ENCODE assay signal across 8 mouse cellular contexts in genomic region chr7:6171444-6172005, GRCm38 (mm10). TPM values are rescaled to one million over a fixed set of nuclear protein-coding genes. Genes with fewer than 3 reads are reported as not detected.
DNase-seq lines count a peak whose midpoint lies in the region; ATAC-seq lines count a peak whose summit lies in the region.

No protein-coding gene starts in this region.

- peak; percentile 6; the same call in 1 of the 2 replicates for ATAC-seq in embryonic facial prominence, embryonic 12.5 days (ENCODE audit: insufficient number of reproducible peaks, insufficient read depth, low FRiP score, low TSS enrichment)
- ATAC-seq in midbrain, embryonic 16.5 days, result peak; percentile 56

- peak overlapping the region; percentile 67 for H3K4me2 ChIP-seq in embryonic facial prominence, embryonic 12.5 days (replicated peaks)
- H3K4me2 ChIP-seq in midbrain, embryonic 16.5 days (ENCODE audit: low read length), result peak overlapping the region; percentile 64

- no peaks in the 10 kb centered on the region for H3K9me3 ChIP-seq in embryonic facial prominence, embryonic 12.5 days
- H3K9me3 ChIP-seq in midbrain, embryonic 16.5 days (replicated peaks; ENCODE audit: control insufficient read depth, low read length, poor library complexity, severe bottlenecking), result no peaks in the 10 kb centered on the region

- peak overlapping the region; percentile 68 for H3K4me3 ChIP-seq in embryonic facial prominence, embryonic 12.5 days
- H3K4me3 ChIP-seq in midbrain, embryonic 16.5 days (ENCODE audit: low read depth, low read length), result peak overlapping the region; percentile 71

- H3K27ac ChIP-seq in embryonic facial prominence, embryonic 12.5 days, result peak overlapping the region; percentile 68
- peak overlapping the region; percentile 90 for H3K27ac ChIP-seq in midbrain, embryonic 16.5 days (ENCODE audit: low read length)

- peaks cover 11% of the 10 kb centered on the region for H3K36me3 ChIP-seq in embryonic facial prominence, embryonic 12.5 days
- H3K36me3 ChIP-seq in midbrain, embryonic 16.5 days (ENCODE audit: control insufficient read depth, insufficient read depth, low read length), result no peaks in the 10 kb centered on the region; the same call in 1 of the 2 replicates

- 1% methylated on average over 24 of the region's 24 CpGs for WGBS in embryonic facial prominence, embryonic 12.5 days
- under 1% methylated on average over 24 of the region's 24 CpGs for WGBS in midbrain, embryonic 16.5 days

- peaks cover 7% of the 10 kb centered on the region; the same call in 1 of the 2 replicates for H3K4me1 ChIP-seq in embryonic facial prominence, embryonic 12.5 days
- peaks cover 13% of the 10 kb centered on the region for H3K4me1 ChIP-seq in midbrain, embryonic 16.5 days (ENCODE audit: control insufficient read depth, insufficient read depth, low read length)

- H3K9ac ChIP-seq in embryonic facial prominence, embryonic 12.5 days, result peak overlapping the region; percentile 39
- peak overlapping the region; percentile 57 for H3K9ac ChIP-seq in midbrain, embryonic 16.5 days (ENCODE audit: low read depth, low read length)

- DNase-seq in A20 (ENCODE audit: low read depth, low spot score) (peak; percentile 85), liver (peak; percentile 68)
- peak; percentile 68 for DNase-seq in adrenal gland, postnatal 25 days
- peak; percentile 57 for DNase-seq in heart, adult 8-10 months (ENCODE audit: low spot score)
- peak; percentile 89 for DNase-seq in kidney, adult 9 months
- DNase-seq in spleen, postnatal 10 days (ENCODE audit: low spot score in 2 of 2), result peak; percentile 53 to 82

- H3K27me3 ChIP-seq in embryonic facial prominence, embryonic 12.5 days, result no peaks in the 10 kb centered on the region
- H3K27me3 ChIP-seq in midbrain, embryonic 16.5 days (ENCODE audit: control insufficient read depth, insufficient read depth, low read depth, low read length), result no peaks in the 10 kb centered on the region

RNA-seq across cellular contexts. Expression of gene Zfp444, which starts 0.5 kb away (rescaled TPM):
- 21.6 and 31.8 TPM in 2 replicates for total RNA-seq in adrenal gland, postnatal 25 days (2021)
- polyA plus RNA-seq in embryonic facial prominence, embryonic 12.5 days (2016; fragmentation: Nextera tagmentation; extraction: Ambion mirVana), result 80.2 and 80.4 TPM in 2 replicates
- 10 to 100 TPM in 2 of 4 experiments, 1 to 10 TPM in 2; 7.0 to 10.3 (median 9.9) TPM for total RNA-seq in heart, adult 8-10 months (2022)
- polyA plus RNA-seq in midbrain, embryonic 16.5 days (2015; fragmentation: Nextera tagmentation; extraction: Ambion mirVana), result 94.9 and 95.7 TPM in 2 replicates

RNA-seq across cellular contexts. Expression of gene Zfp787, which starts 15.7 kb away (rescaled TPM):
- total RNA-seq in adrenal gland, postnatal 25 days (2021), result 51.5 and 58.0 TPM in 2 replicates
- 31.9 and 33.8 TPM in 2 replicates for polyA plus RNA-seq in embryonic facial prominence, embryonic 12.5 days (2016; fragmentation: Nextera tagmentation; extraction: Ambion mirVana)
- total RNA-seq in heart, adult 8-10 months (2022), result 10 to 100 TPM; 24.7 to 29.4 (median 28.0) TPM
- 22.5 and 23.1 TPM in 2 replicates for polyA plus RNA-seq in midbrain, embryonic 16.5 days (2015; fragmentation: Nextera tagmentation; extraction: Ambion mirVana)

RNA-seq across cellular contexts. Expression of gene Galp, which starts 25.4 kb away (rescaled TPM):
- not detected in 2 replicates for total RNA-seq in adrenal gland, postnatal 25 days (2021)
- not detected in 2 replicates for polyA plus RNA-seq in embryonic facial prominence, embryonic 12.5 days (2016; fragmentation: Nextera tagmentation; extraction: Ambion mirVana)
- total RNA-seq in heart, adult 8-10 months (2022), result not detected
- polyA plus RNA-seq in midbrain, embryonic 16.5 days (2015; fragmentation: Nextera tagmentation; extraction: Ambion mirVana), result not detected in 2 replicates

RNA-seq across cellular contexts. Expression of gene Zscan5b, which starts 50.6 kb away (rescaled TPM):
- total RNA-seq in adrenal gland, postnatal 25 days (2021), result not detected in 2 replicates
- polyA plus RNA-seq in embryonic facial prominence, embryonic 12.5 days (2016; fragmentation: Nextera tagmentation; extraction: Ambion mirVana), result not detected in 2 replicates
- total RNA-seq in heart, adult 8-10 months (2022), result not detected
- polyA plus RNA-seq in midbrain, embryonic 16.5 days (2015; fragmentation: Nextera tagmentation; extraction: Ambion mirVana), result not detected in 2 replicates

Comparison
In these comparisons a context has a peak if more than half of its experiments do, and no peak if none do; other contexts are left out.
1. Peak in every context shown above with its lines: DNase-seq, ATAC-seq, H3K4me3 ChIP-seq and H3K27ac ChIP-seq.